Mouse (Mus musculus) intestine, postnatal 0 days (tissue): ENCODE data around the gene Kcnj14. TPM values are rescaled to one million over a fixed set of nuclear protein-coding genes. Genes with fewer than 3 reads are reported as not detected.

Experiments
- ATAC-seq: fragments of 200-750 bp; cut with Nextera tagmentation; 2 replicates; pipeline ENCODE4 v1.8.0; 2017; ENCODE audit warnings: mild to moderate bottlenecking, moderate TSS enrichment, moderate library complexity
- H3K27ac ChIP-seq: fragments of 300-500 bp; sonication (generic); 2 replicates; pipeline ENCODE4 v1.5.1; 2014; ENCODE audit warnings: mild to moderate bottlenecking, low read depth, low read length, moderate library complexity
- H3K27me3 ChIP-seq: fragments of 300-500 bp; sonication (generic); replicated peaks from 2 replicates; pipeline ENCODE4 v1.6.1; 2014; ENCODE audit warnings: low read length, mixed read lengths; ENCODE audit not compliant: control insufficient read depth, insufficient read depth
- H3K36me3 ChIP-seq: fragments of 300-500 bp; sonication (generic); 2 replicates; pipeline ENCODE4 v1.6.1; 2014; ENCODE audit warnings: mild to moderate bottlenecking, moderate library complexity; ENCODE audit not compliant: control insufficient read depth, insufficient read depth
- H3K4me1 ChIP-seq: fragments of 300-500 bp; sonication (generic); replicated peaks from 2 replicates; pipeline ENCODE4 v1.6.1; 2014; ENCODE audit warnings: antibody characterized with exemption, low read length, mixed read lengths; ENCODE audit not compliant: control insufficient read depth, insufficient read depth
- H3K4me2 ChIP-seq: fragments of 300-500 bp; sonication (generic); replicated peaks from 2 replicates; pipeline ENCODE4 v1.6.1; 2014; ENCODE audit warnings: low read depth, mild to moderate bottlenecking, moderate library complexity
- H3K4me3 ChIP-seq: fragments of 300-500 bp; sonication (generic); 2 replicates; pipeline ENCODE4 v1.5.1; 2014; ENCODE audit warnings: low read depth, low read length
- H3K9ac ChIP-seq: fragments of 300-500 bp; sonication (generic); 2 replicates; pipeline ENCODE4 v1.6.1; 2014; ENCODE audit warnings: mild to moderate bottlenecking, low read depth, low read length
- H3K9me3 ChIP-seq: fragments of 300-500 bp; sonication (generic); 2 replicates; pipeline ENCODE4 v1.6.1; 2016; ENCODE audit warnings: mixed run types; ENCODE audit not compliant: control insufficient read depth
- CTCF ChIP-seq: sonication (generic); IDR thresholded peaks from 2 replicates; pipeline ENCODE4 v1.5.1; 2016; ENCODE audit warnings: low read depth, mild to moderate bottlenecking, control low read depth, antibody characterized with exemption, moderate library complexity
- WGBS: fragments of 180-500 bp; shearing (Covaris S2); extraction: QIAGEN DNeasy Blood & Tissue Kit; methylation state at CpG from one replicate; pipeline ENCODE4 v1.1.7; 2014; 5-methylcytosine and 5-hydroxymethylcytosine counted together
- polyA plus RNA-seq: library from polyadenylated mRNA; unstranded; fragments of >200 nt; fragmentation: Nextera tagmentation; extraction: Ambion mirVana; gene quantifications from 2 replicates; pipeline ENCODE4 v1.2.1, GENCODE M21; 2015

Gene Kcnj14
- polyA plus RNA-seq, 1 experiment from 2014 or later: 0.10 TPM

GRCm38 (mm10) chr7:45782271-45782670 lies 42.3 kb downstream of the Kcnj14 start:
- no peak for ATAC-seq
- no peak overlapping the region for H3K9ac ChIP-seq
- TF ChIP-seq CTCF: no peak
- H3K4me3 ChIP-seq: no peak overlapping the region
- peaks cover 31% of the 10 kb centered on the region for H3K27me3 ChIP-seq
- peaks cover 12% of the 10 kb centered on the region; the same call in 1 of the 2 replicates for H3K4me1 ChIP-seq
- WGBS: 75% methylated on average over 4 of the region's 4 CpGs
- H3K9me3 ChIP-seq: no peaks in the 10 kb centered on the region
- no peak overlapping the region for H3K27ac ChIP-seq
- H3K4me2 ChIP-seq: no peak overlapping the region
- H3K36me3 ChIP-seq: no peaks in the 10 kb centered on the region; the same call in 1 of the 2 replicates

GRCm38 (mm10) chr7:45779081-45779641 lies 45.4 kb downstream of the Kcnj14 start:
- TF ChIP-seq CTCF: no peak
- Histone ChIP-seq H3K4me2 (peak overlapping the region; percentile 53), H3K4me3 (no peak overlapping the region), H3K4me1 (0 out of 2 replicates have a peak, but pooled peaks cover 7% of the 10 kb centered on the region), H3K9ac (no peak overlapping the region), H3K27me3 (peaks cover 7% of the 10 kb centered on the region; the same call in 1 of the 2 replicates), H3K27ac (no peak overlapping the region), H3K9me3 (no peaks in the 10 kb centered on the region), H3K36me3 (no peaks in the 10 kb centered on the region)
- no peak for ATAC-seq
- 18% methylated on average over 22 of the region's 22 CpGs for WGBS

GRCm38 (mm10) chr7:45775237-45775636 lies 49.3 kb downstream of the Kcnj14 start:
- no peaks in the 10 kb centered on the region for H3K9me3 ChIP-seq
- H3K4me3 ChIP-seq: no peak overlapping the region
- H3K4me1 ChIP-seq: no peaks in the 10 kb centered on the region
- no peak for TF ChIP-seq CTCF
- H3K27me3 ChIP-seq: no peaks in the 10 kb centered on the region
- no peak overlapping the region for H3K4me2 ChIP-seq
- ATAC-seq: no peak
- H3K36me3 ChIP-seq: no peaks in the 10 kb centered on the region
- no peak overlapping the region for H3K9ac ChIP-seq
- no peak overlapping the region; the same call in 1 of the 2 replicates for H3K27ac ChIP-seq
- 71% methylated on average over 7 of the region's 7 CpGs for WGBS

GRCm38 (mm10) chr7:45771101-45771500 lies 53.5 kb downstream of the Kcnj14 start:
- H3K4me2 ChIP-seq: no peak overlapping the region
- H3K27ac ChIP-seq: peak overlapping the region; percentile 68
- H3K4me1 ChIP-seq: no peaks in the 10 kb centered on the region
- 63% methylated on average over 4 of the region's 4 CpGs for WGBS
- ATAC-seq: peak; percentile 9; the same call in 1 of the 2 replicates
- no peaks in the 10 kb centered on the region for H3K9me3 ChIP-seq
- no peaks in the 10 kb centered on the region for H3K36me3 ChIP-seq
- no peak overlapping the region for H3K4me3 ChIP-seq
- H3K9ac ChIP-seq: no peak overlapping the region
- no peak for TF ChIP-seq CTCF
- H3K27me3 ChIP-seq: no peaks in the 10 kb centered on the region

- H3K27me3 ChIP-seq: no peaks in the 10 kb centered on the region
- 42% methylated on average over 8 of the region's 8 CpGs for WGBS
- H3K4me2 ChIP-seq: peak overlapping the region; percentile 39
- peak; percentile 77 for ATAC-seq
- H3K4me3 ChIP-seq: no peak overlapping the region
- TF ChIP-seq CTCF: no peak
- H3K9ac ChIP-seq: no peak overlapping the region
- no peaks in the 10 kb centered on the region for H3K4me1 ChIP-seq
- no peaks in the 10 kb centered on the region for H3K36me3 ChIP-seq
- no peaks in the 10 kb centered on the region for H3K9me3 ChIP-seq
- H3K27ac ChIP-seq: peak overlapping the region; percentile 68
These were observed 54.0 kb downstream of the Kcnj14 start for GRCm38 (mm10) chr7:45770427-45771082.

GRCm38 (mm10) chr7:45767500-45767899 lies 57.1 kb downstream of the Kcnj14 start:
- Histone ChIP-seq H3K9ac (no peak overlapping the region), H3K27ac (no peak overlapping the region), H3K9me3 (no peaks in the 10 kb centered on the region), H3K27me3 (no peaks in the 10 kb centered on the region), H3K4me3 (no peak overlapping the region), H3K4me2 (no peak overlapping the region), H3K4me1 (no peaks in the 10 kb centered on the region), H3K36me3 (no peaks in the 10 kb centered on the region)
- WGBS: 95% methylated on average over 6 of the region's 6 CpGs
- no peak for ATAC-seq
- TF ChIP-seq CTCF: 0 out of 2 replicates have a peak, but pooled peaks have one; percentile 22
